Mouse (Mus musculus): ENCODE results near the gene Gm20388.
"Not testable (repeated sequence)": the region's sequence is repeated elsewhere in the genome, so short reads cannot be mapped to it uniquely, and the experiment has no call there.

The Gm20388 gene

GRCm38 (mm10) chr8:120758005-120758404 lies 847.4 kb downstream of the Gm20388 start:
- no peak for DNase-seq (ENCODE audit: extremely low read depth, insufficient read length, low spot score)

GRCm38 (mm10) chr8:120759847-120760246 lies 849.2 kb downstream of the Gm20388 start:
- DNase-seq (ENCODE audit: extremely low read depth, insufficient read length, low spot score): no peak

DNA sequence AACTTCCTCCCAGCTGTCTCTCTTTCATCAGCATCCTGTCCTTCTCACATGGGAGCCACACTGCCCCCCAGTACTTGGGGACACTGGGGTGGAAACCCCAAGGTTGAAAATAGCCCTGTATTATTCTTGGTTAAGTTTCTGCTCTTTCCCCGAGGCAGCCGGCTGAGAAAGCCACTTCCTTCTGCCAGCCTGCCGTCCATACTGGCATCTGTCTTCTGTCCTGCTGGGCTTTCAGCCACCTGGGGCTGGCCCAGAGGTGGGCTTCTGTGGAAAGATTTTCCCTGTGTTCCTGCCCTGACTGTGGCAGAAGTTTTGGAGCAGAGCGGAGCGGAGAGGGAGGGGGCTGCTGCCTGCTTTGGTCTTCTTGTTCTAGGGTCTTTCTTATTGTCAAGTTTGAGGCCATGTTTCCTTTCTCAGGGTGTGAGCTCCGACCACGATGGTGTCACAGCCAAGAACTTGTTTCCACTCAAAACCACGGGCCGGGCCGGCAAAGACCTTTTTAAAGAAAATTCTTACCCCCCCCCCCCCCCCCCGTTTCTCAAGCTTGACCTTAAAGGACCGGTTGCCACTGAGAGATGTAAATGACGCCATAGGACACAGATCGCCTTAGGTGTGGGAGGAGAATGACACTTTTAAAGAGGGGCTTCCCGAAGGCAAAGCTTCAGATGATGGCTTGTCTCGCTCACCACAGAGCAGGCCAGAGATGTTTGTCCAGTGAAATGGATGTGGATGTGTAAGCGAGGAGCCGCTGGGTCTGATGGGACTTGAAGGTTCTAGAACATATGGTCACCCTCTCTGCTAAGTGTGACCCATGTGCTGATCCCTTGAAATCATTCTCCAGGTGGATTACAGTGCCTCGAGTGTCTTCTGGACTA lies 849.9 kb downstream of the Gm20388 start:
- DNase-seq (ENCODE audit: extremely low read depth, insufficient read length, low spot score): no peak

- no peak for DNase-seq (ENCODE audit: extremely low read depth, insufficient read length, low spot score)
Observed at GRCm38 (mm10) chr8:120763267-120763666, 852.6 kb downstream of the Gm20388 start.

GRCm38 (mm10) chr8:120764638-120765037 lies 854.0 kb downstream of the Gm20388 start:
- no peak for DNase-seq (ENCODE audit: extremely low read depth, insufficient read length, low spot score)

GRCm38 (mm10) chr8:120766622-120767021 lies 856.0 kb downstream of the Gm20388 start:
- DNase-seq (ENCODE audit: extremely low read depth, insufficient read length, low spot score): no peak

- no peak for DNase-seq (ENCODE audit: extremely low read depth, insufficient read length, low spot score)
Observed at GRCm38 (mm10) chr8:120768454-120769218, 858.0 kb downstream of the Gm20388 start.

DNA sequence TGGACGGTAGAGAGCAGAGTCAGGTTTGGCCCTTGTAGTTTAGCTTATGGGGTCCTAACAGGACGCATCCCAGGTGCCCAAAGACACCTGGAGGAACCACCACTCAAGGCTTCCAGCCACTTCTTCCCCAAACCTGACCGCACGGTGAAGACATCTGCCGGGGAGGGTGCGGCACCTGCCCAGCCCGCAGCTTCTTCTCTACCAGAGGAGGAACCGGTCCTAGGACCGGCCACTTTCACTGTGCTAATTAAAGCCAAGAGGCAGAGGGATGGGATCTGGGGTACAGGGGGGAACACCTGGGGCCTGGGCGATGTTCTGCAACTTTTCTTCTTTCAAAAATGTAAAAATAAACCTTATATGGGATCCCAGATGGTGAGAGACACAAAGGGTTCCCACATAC lies 866.5 kb downstream of the Gm20388 start:
- no peak for DNase-seq (ENCODE audit: extremely low read depth, insufficient read length, low spot score)

- DNase-seq (ENCODE audit: extremely low read depth, insufficient read length, low spot score): no peak
Observed at GRCm38 (mm10) chr8:120777732-120778131, 867.1 kb downstream of the Gm20388 start.

DNA sequence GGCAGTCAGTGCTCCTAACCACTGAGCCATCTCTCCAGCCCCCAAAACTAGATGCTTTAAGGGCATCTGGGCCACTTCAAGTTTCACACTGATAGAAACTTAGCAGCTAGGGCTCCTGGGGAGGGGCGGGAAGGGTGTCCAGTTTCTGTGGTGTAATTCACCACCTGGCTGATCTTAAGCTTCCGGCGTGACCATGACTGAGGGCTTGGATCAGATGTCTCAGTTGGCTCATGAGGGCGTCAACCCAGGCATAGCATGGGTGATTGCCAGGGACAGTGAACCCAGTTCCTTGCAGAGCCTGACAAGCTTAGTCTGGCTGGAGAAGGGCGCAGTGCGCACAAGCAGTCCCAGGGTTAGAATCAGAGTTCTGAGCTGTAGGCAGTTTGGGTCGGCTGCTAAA lies 868.5 kb downstream of the Gm20388 start:
- DNase-seq (ENCODE audit: extremely low read depth, insufficient read length, low spot score): no peak

DNA sequence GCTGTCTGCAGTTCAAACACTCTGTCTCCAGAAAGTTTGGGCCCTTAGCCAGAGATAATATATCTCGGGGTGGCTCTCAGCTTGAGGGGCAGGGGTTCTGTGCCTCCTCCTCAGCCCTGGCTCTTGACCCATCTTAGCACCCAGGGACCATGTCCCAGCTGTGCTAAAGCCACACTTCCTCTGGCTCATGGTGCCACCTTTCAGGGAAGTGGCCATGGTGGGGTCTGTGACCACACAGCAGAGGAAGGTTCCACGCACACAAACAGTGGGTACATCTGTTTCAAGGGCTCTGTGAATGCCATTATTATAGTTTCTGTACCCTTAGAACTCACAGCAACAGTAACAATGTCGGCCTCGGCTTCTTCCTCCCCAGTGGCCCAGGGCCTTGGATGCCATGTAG lies 873.1 kb downstream of the Gm20388 start:
- DNase-seq (ENCODE audit: extremely low read depth, insufficient read length, low spot score): no peak

DNA sequence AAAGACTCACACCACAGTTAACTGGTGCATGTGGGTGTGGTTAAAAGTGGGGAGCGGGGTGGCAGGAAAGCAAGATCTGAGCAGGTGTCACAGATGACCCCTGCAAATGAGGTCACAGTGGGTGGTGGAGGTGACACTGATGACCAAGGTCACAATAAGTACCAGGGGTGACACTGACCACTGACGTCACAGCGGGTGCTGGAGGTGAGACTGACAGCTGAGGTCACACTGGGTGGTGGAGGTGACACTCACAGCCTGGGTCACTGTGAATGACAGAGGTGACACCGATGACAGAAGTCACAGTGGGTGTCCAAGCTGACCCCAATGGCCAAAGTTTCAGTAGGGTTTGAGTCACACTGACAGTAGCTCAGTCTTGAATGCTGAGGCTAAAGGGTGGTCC lies 876.1 kb downstream of the Gm20388 start:
- DNase-seq (ENCODE audit: extremely low read depth, insufficient read length, low spot score): no peak

DNA sequence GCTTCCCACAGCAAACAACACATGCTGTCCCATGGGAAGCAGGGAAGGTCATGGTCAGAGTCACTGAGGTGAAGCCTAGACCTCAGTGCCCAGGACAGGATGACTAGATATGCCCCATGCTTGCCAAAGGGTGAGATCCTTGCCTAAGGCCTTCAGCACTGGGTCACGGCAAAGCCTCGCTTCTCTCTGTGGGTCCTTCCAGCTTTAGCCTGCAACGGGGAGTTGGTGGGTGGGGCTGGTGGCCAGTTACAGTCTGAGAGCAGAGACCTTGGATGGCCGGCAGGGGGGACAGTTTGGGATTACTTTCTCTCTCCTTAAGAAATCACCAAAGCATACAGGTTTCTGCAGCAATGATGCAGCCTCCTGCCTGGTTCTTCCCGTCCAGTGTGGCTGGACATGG lies 877.0 kb downstream of the Gm20388 start:
- no peak for DNase-seq (ENCODE audit: extremely low read depth, insufficient read length, low spot score)

GRCm38 (mm10) chr8:120792710-120793109 lies 882.1 kb downstream of the Gm20388 start:
- DNase-seq (ENCODE audit: extremely low read depth, insufficient read length, low spot score): no peak

DNA sequence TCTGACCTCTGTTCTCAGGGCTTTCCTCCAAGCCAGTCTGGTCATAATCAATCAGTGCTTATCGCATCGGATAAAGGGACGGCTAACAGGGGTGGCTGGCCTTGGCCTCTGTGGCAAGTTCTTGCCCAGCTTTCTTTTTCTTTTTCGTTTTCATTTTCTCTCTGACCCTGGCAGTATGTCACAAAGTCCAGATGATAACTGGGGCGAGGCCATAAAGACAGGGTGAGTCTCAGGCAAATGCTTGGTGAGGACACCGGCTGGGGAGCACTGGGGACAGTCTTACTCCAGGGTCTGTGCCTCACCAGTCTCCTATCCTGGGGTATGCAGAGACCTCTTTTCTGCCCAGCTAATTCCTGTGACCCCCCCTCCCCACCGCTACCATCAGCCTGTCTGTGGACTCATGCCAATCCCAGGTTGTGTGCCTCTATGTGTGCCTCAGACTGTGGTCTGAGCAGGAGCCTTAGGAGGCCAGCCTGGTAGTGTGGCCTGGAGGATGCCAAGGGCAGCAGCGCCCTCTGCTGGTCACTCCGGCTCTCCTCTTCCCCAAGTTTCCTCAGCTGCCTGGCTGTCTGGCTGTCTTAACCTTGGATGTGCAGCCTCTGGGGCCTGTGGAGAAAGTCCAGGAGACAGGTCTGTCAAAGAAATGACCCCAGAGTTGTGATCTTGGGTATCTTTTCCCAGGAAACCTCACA lies 885.4 kb downstream of the Gm20388 start:
- DNase-seq (ENCODE audit: extremely low read depth, insufficient read length, low spot score): peak; percentile 52

DNA sequence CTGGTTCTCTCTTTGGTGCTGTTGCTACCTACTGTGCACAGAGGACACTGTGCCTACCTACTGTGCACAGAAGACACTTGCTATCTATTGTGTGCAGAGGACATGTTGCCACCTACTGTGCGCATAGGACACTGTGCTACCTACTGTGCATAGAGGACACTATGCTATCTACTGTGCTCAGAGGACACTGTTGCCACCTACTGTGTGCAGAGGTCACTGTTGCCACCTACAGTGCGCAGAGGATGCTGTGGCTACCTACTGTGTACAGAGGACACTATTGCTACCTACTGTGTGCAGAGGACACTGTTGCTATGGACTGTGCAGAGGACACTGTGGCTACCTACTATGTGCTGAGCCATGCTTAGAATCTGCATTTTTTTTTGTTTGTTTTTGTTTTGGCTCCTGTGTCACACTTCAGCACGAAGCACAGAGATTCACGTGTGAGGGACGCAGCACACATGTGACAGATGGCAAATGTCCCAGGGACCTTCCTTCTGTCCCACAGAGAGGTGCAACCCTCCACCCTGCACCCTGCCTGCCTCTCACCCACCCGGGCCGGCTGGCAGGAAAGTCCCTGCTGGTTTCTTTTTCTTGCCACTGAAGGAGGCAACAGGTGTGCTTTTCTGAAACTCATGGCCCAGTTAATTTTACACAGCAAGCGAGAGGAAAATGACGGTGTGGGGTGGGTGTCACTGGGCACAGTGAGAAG lies 886.5 kb downstream of the Gm20388 start:
- no peak for DNase-seq (ENCODE audit: extremely low read depth, insufficient read length, low spot score)

GRCm38 (mm10) chr8:120800308-120800865 lies 889.7 kb downstream of the Gm20388 start:
- no peak for DNase-seq (ENCODE audit: extremely low read depth, insufficient read length, low spot score)

GRCm38 (mm10) chr8:120803661-120804375 lies 893.2 kb downstream of the Gm20388 start:
- DNase-seq (ENCODE audit: extremely low read depth, insufficient read length, low spot score): not testable (repeated sequence)

DNA sequence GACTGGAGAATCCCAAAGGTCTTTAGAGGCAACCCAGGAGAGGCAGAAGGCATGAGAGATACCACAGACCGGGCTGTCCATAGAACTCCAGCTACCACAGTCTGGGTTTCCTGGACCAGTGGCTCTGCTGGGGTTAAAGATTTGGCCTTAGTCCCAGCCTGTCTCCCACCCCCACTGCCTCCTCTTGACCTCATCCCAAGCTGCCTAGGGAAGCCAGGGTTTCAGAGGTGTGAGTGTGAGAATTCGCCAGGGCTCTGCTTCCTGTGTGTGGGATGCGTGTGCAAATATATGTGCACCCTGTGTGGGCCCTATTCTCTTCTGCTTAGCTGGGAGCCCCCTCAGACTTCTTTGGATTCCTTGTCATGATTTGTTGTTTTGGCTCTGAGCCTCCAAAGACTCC lies 894.1 kb downstream of the Gm20388 start:
- no peak for DNase-seq (ENCODE audit: extremely low read depth, insufficient read length, low spot score)

DNA sequence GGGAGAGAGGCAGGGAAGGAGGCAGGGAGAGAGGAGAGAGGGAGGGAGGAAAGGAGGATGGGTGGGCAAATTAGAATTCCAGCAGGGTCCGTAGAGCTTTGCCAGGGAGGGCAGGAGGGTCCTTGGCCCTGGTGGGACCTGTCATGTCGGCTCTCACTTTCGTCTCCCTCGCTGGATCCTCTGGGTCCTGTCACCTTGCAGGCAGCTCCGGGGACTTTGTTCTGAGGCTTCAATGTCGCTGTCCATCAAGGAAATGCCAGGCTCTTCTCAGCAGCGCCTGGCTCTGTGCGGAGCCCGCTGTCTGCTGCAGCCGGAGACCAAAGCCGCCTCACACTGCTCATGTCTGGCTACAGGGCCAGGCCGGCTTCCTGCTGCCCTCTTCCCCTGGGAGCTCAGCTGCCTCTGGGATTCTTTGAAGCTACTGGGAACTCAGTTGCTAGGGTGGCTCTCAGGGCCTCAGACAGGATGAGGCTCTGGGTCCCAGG lies 896.2 kb downstream of the Gm20388 start:
- DNase-seq (ENCODE audit: extremely low read depth, insufficient read length, low spot score): no peak

Data from 3134 (cell line).